Mouse (Mus musculus) gonadal fat pad, adult 2 months (tissue): ENCODE data around the gene Cacna2d2. TPM values are rescaled to one million over a fixed set of nuclear protein-coding genes. Genes with fewer than 3 reads are reported as not detected.

Source experiments
- DNase-seq: peaks from one replicate; pipeline ENCODE4 v3.0.0-alpha.2; 2012; ENCODE audit warnings: low read depth
- polyA plus RNA-seq: library from polyadenylated mRNA; depleted of rRNA; stranded (reverse); fragments of >200 nt; gene quantifications from 2 replicates; pipeline ENCODE4 v1.2.3, GENCODE M21; 2012

Cacna2d2 gene
- polyA plus RNA-seq, 1 experiment = 2.2 TPM

GRCm38 (mm10) chr9:107456667-107457066 is 57.3 kb downstream of the Cacna2d2 start:
- no peak for DNase-seq

GRCm38 (mm10) chr9:107462907-107463306 is 63.5 kb downstream of the Cacna2d2 start:
- no peak for DNase-seq

GRCm38 (mm10) chr9:107463509-107463908 is 64.1 kb downstream of the Cacna2d2 start:
- DNase-seq = no peak

- DNase-seq = no peak
These were observed 64.7 kb downstream of the Cacna2d2 start for GRCm38 (mm10) chr9:107464130-107464529.

- no peak for DNase-seq
These were observed 66.2 kb downstream of the Cacna2d2 start for GRCm38 (mm10) chr9:107465657-107466056.

GRCm38 (mm10) chr9:107469213-107469795 is 69.9 kb downstream of the Cacna2d2 start:
- no peak for DNase-seq

GRCm38 (mm10) chr9:107470427-107470826 is 71.0 kb downstream of the Cacna2d2 start:
- DNase-seq = no peak

- DNase-seq = no peak
These were observed 74.6 kb downstream of the Cacna2d2 start for GRCm38 (mm10) chr9:107474016-107474415.

GRCm38 (mm10) chr9:107478979-107479378 is 79.6 kb downstream of the Cacna2d2 start:
- no peak for DNase-seq

GRCm38 (mm10) chr9:107479593-107479992 is 80.2 kb downstream of the Cacna2d2 start:
- no peak for DNase-seq

GRCm38 (mm10) chr9:107480477-107481069 is 81.2 kb downstream of the Cacna2d2 start:
- DNase-seq = no peak

- DNase-seq = no peak
These were observed 81.9 kb downstream of the Cacna2d2 start for GRCm38 (mm10) chr9:107481340-107481739.

GRCm38 (mm10) chr9:107482004-107482403 is 82.6 kb downstream of the Cacna2d2 start:
- no peak for DNase-seq

- no peak for DNase-seq
These were observed 83.4 kb downstream of the Cacna2d2 start for GRCm38 (mm10) chr9:107482770-107483169.

- DNase-seq = no peak
These were observed 84.3 kb downstream of the Cacna2d2 start for GRCm38 (mm10) chr9:107483714-107484113.

GRCm38 (mm10) chr9:107484302-107484701 is 84.9 kb downstream of the Cacna2d2 start:
- DNase-seq = no peak

- DNase-seq = no peak
These were observed 85.4 kb downstream of the Cacna2d2 start for GRCm38 (mm10) chr9:107484766-107485165.

GRCm38 (mm10) chr9:107486086-107486485 is 86.7 kb downstream of the Cacna2d2 start:
- DNase-seq = no peak

GRCm38 (mm10) chr9:107486507-107487225 is 87.3 kb downstream of the Cacna2d2 start:
- no peak for DNase-seq

- no peak for DNase-seq
These were observed 90.7 kb downstream of the Cacna2d2 start for GRCm38 (mm10) chr9:107490146-107490545.

- no peak for DNase-seq
These were observed 91.2 kb downstream of the Cacna2d2 start for GRCm38 (mm10) chr9:107490625-107491024.

- no peak for DNase-seq
These were observed 94.1 kb downstream of the Cacna2d2 start for GRCm38 (mm10) chr9:107493511-107493910.

- no peak for DNase-seq
These were observed 94.8 kb downstream of the Cacna2d2 start for GRCm38 (mm10) chr9:107494238-107494637.
